Mouse (Mus musculus): ENCODE data around the gene Capn11. TPM values are rescaled to one million over a fixed set of nuclear protein-coding genes. Genes with fewer than 3 reads are reported as not detected.

Gene Capn11
- polyA plus RNA-seq, 1 experiment, result not detected

- WGBS, result 71% methylated on average over 8 of the region's 8 CpGs
- no peak for TF ChIP-seq POLR2A (IDR thresholded peaks at IDR 0.05; ENCODE audit: insufficient read depth, low read depth, low read length)
- no peak for TF ChIP-seq CTCF (IDR thresholded peaks at IDR 0.05; ENCODE audit: insufficient read depth, low read depth, low read length)
- no peak overlapping the region for H3K27ac ChIP-seq (ENCODE audit: insufficient read depth, low read depth, low read length)
- H3K4me3 ChIP-seq (ENCODE audit: insufficient read depth, low read depth, low read length), result no peak overlapping the region
- H3K4me1 ChIP-seq (ENCODE audit: control insufficient read depth, insufficient read depth, low read length), result peaks cover 52% of the 10 kb centered on the region
Measured at GRCm38 (mm10) chr17:45593479-45593878, 65.6 kb downstream of the Capn11 start.

GRCm38 (mm10) chr17:45592606-45593431 is 66.3 kb downstream of the Capn11 start:
- peaks cover 52% of the 10 kb centered on the region for H3K4me1 ChIP-seq (ENCODE audit: control insufficient read depth, insufficient read depth, low read length)
- TF ChIP-seq POLR2A (IDR thresholded peaks at IDR 0.05; ENCODE audit: insufficient read depth, low read depth, low read length) (no peak), CTCF (IDR thresholded peaks at IDR 0.05; ENCODE audit: insufficient read depth, low read depth, low read length) (no peak)
- 0 out of 2 replicates have a peak overlapping the region, but pooled peaks have one; percentile 1 for H3K4me3 ChIP-seq (ENCODE audit: insufficient read depth, low read depth, low read length)
- WGBS, result 59% methylated on average over 8 of the region's 8 CpGs
- H3K27ac ChIP-seq (ENCODE audit: insufficient read depth, low read depth, low read length), result peak overlapping the region; percentile 21; the same call in 1 of the 2 replicates

- peaks cover 48% of the 10 kb centered on the region for H3K4me1 ChIP-seq (ENCODE audit: control insufficient read depth, insufficient read depth, low read length)
- TF ChIP-seq CTCF (IDR thresholded peaks at IDR 0.05; ENCODE audit: insufficient read depth, low read depth, low read length) (no peak), POLR2A (IDR thresholded peaks at IDR 0.05; ENCODE audit: insufficient read depth, low read depth, low read length) (no peak)
- 0 out of 2 replicates have a peak overlapping the region, but pooled peaks have one; percentile 1 for H3K4me3 ChIP-seq (ENCODE audit: insufficient read depth, low read depth, low read length)
- 39% methylated on average over 16 of the region's 16 CpGs for whole genome bisulfite sequencing
- peak overlapping the region; percentile 21; the same call in 1 of the 2 replicates for H3K27ac ChIP-seq (ENCODE audit: insufficient read depth, low read depth, low read length)
Measured at GRCm38 (mm10) chr17:45591701-45592605, 67.2 kb downstream of the Capn11 start.

DNA sequence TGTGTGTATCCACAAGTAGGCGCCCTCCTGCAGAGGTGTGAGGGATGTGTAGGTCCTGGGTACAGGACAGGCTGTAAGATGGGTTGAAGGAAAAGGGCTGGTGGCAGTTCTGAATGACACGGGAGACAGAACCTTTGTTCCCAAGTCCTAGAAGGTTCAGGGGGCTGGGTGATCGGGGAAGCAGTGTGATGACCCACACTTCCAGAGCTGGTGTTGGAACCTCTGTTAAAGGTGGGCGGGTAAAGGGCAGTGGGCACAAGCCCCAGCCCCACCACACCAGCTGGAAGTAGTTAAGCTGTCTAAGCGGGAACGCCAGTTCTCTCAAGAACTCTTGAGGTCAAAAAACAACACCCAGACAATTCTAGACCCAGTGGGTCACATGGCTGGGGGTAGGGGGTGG is 68.7 kb downstream of the Capn11 start:
- TF ChIP-seq POLR2A (IDR thresholded peaks at IDR 0.05; ENCODE audit: insufficient read depth, low read depth, low read length), result no peak
- no peak for TF ChIP-seq CTCF (IDR thresholded peaks at IDR 0.05; ENCODE audit: insufficient read depth, low read depth, low read length)
- WGBS, result 88% methylated on average over 6 of the region's 6 CpGs

DNA sequence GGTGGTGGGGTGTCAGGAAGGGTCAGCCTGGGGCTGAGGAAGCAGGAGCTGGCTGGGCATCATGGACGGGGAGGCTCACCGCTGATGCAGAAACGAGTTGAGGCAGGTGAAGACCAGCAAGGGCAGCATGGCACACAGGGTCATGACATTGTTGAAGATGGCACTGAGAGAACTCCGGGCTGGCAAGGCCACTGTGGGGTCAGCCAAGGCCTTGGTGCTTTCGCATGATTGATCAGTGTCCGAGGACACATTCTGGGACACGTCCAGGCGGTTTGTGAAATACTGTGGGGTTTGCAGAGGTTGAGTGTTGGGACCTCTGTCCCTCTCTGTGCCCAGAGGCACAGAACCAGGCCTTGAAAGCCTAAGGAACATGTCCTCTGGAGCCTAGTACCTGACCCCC is 69.3 kb downstream of the Capn11 start:
- Histone ChIP-seq H3K4me1 (ENCODE audit: control insufficient read depth, insufficient read depth, low read length) (peaks cover 40% of the 10 kb centered on the region), H3K4me3 (ENCODE audit: insufficient read depth, low read depth, low read length) (no peak overlapping the region), H3K27ac (ENCODE audit: insufficient read depth, low read depth, low read length) (no peak overlapping the region)
- WGBS, result 94% methylated on average over 8 of the region's 8 CpGs
- no peak for TF ChIP-seq POLR2A (IDR thresholded peaks at IDR 0.05; ENCODE audit: insufficient read depth, low read depth, low read length)
- TF ChIP-seq CTCF (IDR thresholded peaks at IDR 0.05; ENCODE audit: insufficient read depth, low read depth, low read length), result no peak

More for the DNA sequence above, 68.7 kb downstream of the Capn11 start:
- H3K4me1 ChIP-seq (ENCODE audit: control insufficient read depth, insufficient read depth, low read length), result peaks cover 41% of the 10 kb centered on the region
- no peak overlapping the region for H3K4me3 ChIP-seq (ENCODE audit: insufficient read depth, low read depth, low read length)
- H3K27ac ChIP-seq (ENCODE audit: insufficient read depth, low read depth, low read length), result no peak overlapping the region

- H3K4me1 ChIP-seq (ENCODE audit: control insufficient read depth, insufficient read depth, low read length), result peaks cover 43% of the 10 kb centered on the region
- no peak overlapping the region for H3K4me3 ChIP-seq (ENCODE audit: insufficient read depth, low read depth, low read length)
- TF ChIP-seq POLR2A (IDR thresholded peaks at IDR 0.05; ENCODE audit: insufficient read depth, low read depth, low read length) (no peak), CTCF (IDR thresholded peaks at IDR 0.05; ENCODE audit: insufficient read depth, low read depth, low read length) (no peak)
- H3K27ac ChIP-seq (ENCODE audit: insufficient read depth, low read depth, low read length), result no peak overlapping the region
- WGBS, result 98% methylated on average over 7 of the region's 7 CpGs
Measured at GRCm38 (mm10) chr17:45589236-45589635, 69.9 kb downstream of the Capn11 start.

DNA sequence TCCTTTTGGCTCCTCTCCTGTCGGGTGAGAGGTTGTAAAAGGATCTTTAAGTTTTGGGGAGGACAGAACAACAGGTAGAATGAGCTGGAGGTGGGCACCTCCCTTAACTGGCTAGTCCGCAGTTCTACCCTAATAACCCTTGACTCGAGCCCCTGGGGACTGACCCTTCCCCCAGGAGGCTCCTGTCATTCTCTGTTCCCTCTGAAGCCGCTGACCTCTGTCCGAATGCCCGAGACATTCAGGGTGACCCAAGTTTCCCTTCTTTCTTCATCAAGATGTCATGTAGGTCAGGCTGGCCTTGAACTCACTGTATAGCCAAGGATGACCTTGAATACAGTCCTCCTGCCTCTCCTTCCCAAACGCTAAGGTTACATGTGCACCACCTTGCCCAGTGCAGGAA is 70.8 kb downstream of the Capn11 start:
- Histone ChIP-seq H3K4me3 (ENCODE audit: insufficient read depth, low read depth, low read length) (no peak overlapping the region), H3K4me1 (ENCODE audit: control insufficient read depth, insufficient read depth, low read length) (peaks cover 42% of the 10 kb centered on the region), H3K27ac (ENCODE audit: insufficient read depth, low read depth, low read length) (no peak overlapping the region)
- WGBS, result 97% methylated on average over 7 of the region's 7 CpGs
- TF ChIP-seq CTCF (IDR thresholded peaks at IDR 0.05; ENCODE audit: insufficient read depth, low read depth, low read length) (no peak), POLR2A (IDR thresholded peaks at IDR 0.05; ENCODE audit: insufficient read depth, low read depth, low read length) (no peak)

- no peak overlapping the region for H3K4me3 ChIP-seq (ENCODE audit: insufficient read depth, low read depth, low read length)
- TF ChIP-seq POLR2A (IDR thresholded peaks at IDR 0.05; ENCODE audit: insufficient read depth, low read depth, low read length) (no peak), CTCF (IDR thresholded peaks at IDR 0.05; ENCODE audit: insufficient read depth, low read depth, low read length) (no peak)
- no peak overlapping the region for H3K27ac ChIP-seq (ENCODE audit: insufficient read depth, low read depth, low read length)
- 97% methylated on average over 3 of the region's 3 CpGs for WGBS
- H3K4me1 ChIP-seq (ENCODE audit: control insufficient read depth, insufficient read depth, low read length), result peaks cover 25% of the 10 kb centered on the region
Measured at GRCm38 (mm10) chr17:45586449-45586837, 72.7 kb downstream of the Capn11 start.

Data from olfactory bulb, adult 2 months (tissue).